Mouse (Mus musculus) layer of hippocampus, adult 11-12 months (tissue): ENCODE results near the gene Tmem221.

Source experiments
- DNase-seq: peaks from one replicate; pipeline ENCODE4 v3.0.0; 2022; ENCODE audit warnings: low spot score

Gene Tmem221

GRCm38 (mm10) chr8:71509316-71509715 lies 49.4 kb downstream of the Tmem221 start:
- no peak for DNase-seq

GRCm38 (mm10) chr8:71507589-71508104 lies 51.0 kb downstream of the Tmem221 start:
- peak; percentile 80 for DNase-seq

DNA sequence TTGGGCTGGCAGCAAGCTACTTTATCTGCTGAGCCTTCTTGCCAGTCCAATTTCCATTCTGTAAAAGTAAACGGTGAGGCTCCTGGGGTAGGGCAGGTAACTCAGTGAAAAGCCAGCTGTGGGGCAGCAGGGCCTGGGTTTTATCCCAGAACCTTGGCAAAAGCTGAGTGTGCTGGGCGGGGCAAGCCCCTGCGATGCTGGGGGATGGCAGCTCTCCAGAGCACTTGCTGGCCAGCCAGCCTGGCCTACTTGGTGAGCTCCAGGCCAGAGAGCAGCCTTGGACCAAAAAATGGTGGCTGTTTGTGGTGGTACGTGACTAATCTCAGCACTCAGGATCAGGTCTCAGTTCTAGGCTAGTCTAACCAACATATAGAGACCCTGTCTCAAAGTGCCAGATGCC lies 52.7 kb downstream of the Tmem221 start:
- no peak for DNase-seq

- no peak for DNase-seq
These were observed 53.3 kb downstream of the Tmem221 start for GRCm38 (mm10) chr8:71505326-71505725.

DNA sequence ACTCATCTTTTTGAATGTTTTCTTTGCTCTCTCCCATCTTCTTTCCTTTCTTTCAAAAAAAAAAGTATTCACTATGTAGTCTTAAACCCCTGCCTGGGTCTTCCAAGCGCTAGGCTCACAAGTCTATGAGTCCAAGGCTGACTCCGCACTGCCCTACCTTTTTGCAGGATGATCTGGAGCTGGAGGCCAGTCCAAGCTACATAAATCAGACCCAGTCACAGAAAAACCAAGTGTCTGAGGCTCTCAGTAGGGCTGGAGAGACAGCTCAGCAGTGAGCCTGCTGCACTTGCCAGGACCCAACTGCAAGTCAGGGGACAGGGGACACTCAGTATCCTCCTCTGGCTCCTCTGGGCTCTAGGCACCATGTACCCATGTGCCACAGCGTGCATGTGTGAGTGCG lies 54.3 kb downstream of the Tmem221 start:
- DNase-seq: no peak
